Mouse (Mus musculus) thymus, adult 2 months (tissue): ENCODE results near the gene Prkce. TPM values are rescaled to one million over a fixed set of nuclear protein-coding genes. Genes with fewer than 3 reads are reported as not detected.

Source experiments
- DNase-seq: peaks from one replicate; pipeline ENCODE4 v3.0.0; 2021
- H3K27ac ChIP-seq: fragments of 200-500 bp; 2 replicates; pipeline ENCODE4 v1.5.1; 2012; ENCODE audit warnings: low read length, control low read depth; ENCODE audit not compliant: control insufficient read depth, insufficient read depth
- H3K27me3 ChIP-seq: fragments of 200-500 bp; 2 replicates; pipeline ENCODE4 v1.6.1; 2012; ENCODE audit warnings: mild to moderate bottlenecking, low read length, moderate library complexity, mixed read lengths; ENCODE audit not compliant: control insufficient read depth, insufficient read depth
- H3K36me3 ChIP-seq: fragments of 200-500 bp; 2 replicates; pipeline ENCODE4 v1.6.1; 2012; ENCODE audit warnings: mild to moderate bottlenecking, low read length, moderate library complexity; ENCODE audit not compliant: control insufficient read depth, insufficient read depth
- H3K4me1 ChIP-seq: fragments of 200-500 bp; replicated peaks from 2 replicates; pipeline ENCODE4 v1.6.1; 2012; ENCODE audit warnings: low read length; ENCODE audit not compliant: control insufficient read depth, insufficient read depth
- H3K4me3 ChIP-seq: fragments of 200-500 bp; 2 replicates; pipeline ENCODE4 v1.5.1; 2012; ENCODE audit warnings: mild to moderate bottlenecking, low read length, control low read depth, moderate library complexity; ENCODE audit not compliant: control insufficient read depth, insufficient read depth
- CTCF ChIP-seq: fragments of 200-500 bp; IDR thresholded peaks from 2 replicates; pipeline ENCODE4 v1.5.1; 2012; ENCODE audit warnings: mild to moderate bottlenecking, control low read depth, low read length, moderate library complexity, borderline replicate concordance; ENCODE audit not compliant: control insufficient read depth, poor library complexity, insufficient read depth; ENCODE audit errors: extremely low read depth
- POLR2A ChIP-seq: fragments of 200-500 bp; IDR thresholded peaks from 2 replicates; pipeline ENCODE4 v1.6.1; 2012; ENCODE audit warnings: mild to moderate bottlenecking, low read length, control low read depth, moderate library complexity; ENCODE audit not compliant: control insufficient read depth, poor library complexity, insufficient read depth; ENCODE audit errors: extremely low read depth
- WGBS: fragments of 180-500 bp; shearing (Covaris S2); methylation state at CpG from one replicate; pipeline ENCODE4 v1.1.7; 2018; 5-methylcytosine and 5-hydroxymethylcytosine counted together
- polyA plus RNA-seq: library from polyadenylated mRNA; depleted of rRNA; stranded (reverse); fragments of >200 nt; gene quantifications from 2 replicates; pipeline ENCODE4 v1.2.3, GENCODE M21; 2012

The Prkce gene
- polyA plus RNA-seq, 1 experiment, result 1.6 TPM

GRCm38 (mm10) chr17:86248832-86249231 lies 81.2 kb downstream of the Prkce start:
- TF ChIP-seq POLR2A (no peak), CTCF (no peak)
- H3K4me3 ChIP-seq, result no peak overlapping the region
- H3K27ac ChIP-seq, result no peak overlapping the region
- H3K36me3 ChIP-seq, result no peaks in the 10 kb centered on the region
- H3K27me3 ChIP-seq, result no peaks in the 10 kb centered on the region
- DNase-seq, result no peak
- 91% methylated on average over 8 of the region's 8 CpGs for WGBS
- peaks cover 8% of the 10 kb centered on the region for H3K4me1 ChIP-seq

- TF ChIP-seq CTCF (no peak), POLR2A (no peak)
- WGBS, result 50% methylated on average over 21 of the region's 21 CpGs
- H3K27me3 ChIP-seq, result no peaks in the 10 kb centered on the region
- H3K27ac ChIP-seq, result no peak overlapping the region
- H3K4me3 ChIP-seq, result no peak overlapping the region
- DNase-seq, result no peak
- peaks cover 8% of the 10 kb centered on the region for H3K4me1 ChIP-seq
- H3K36me3 ChIP-seq, result no peaks in the 10 kb centered on the region
Measured at GRCm38 (mm10) chr17:86249499-86250405, 82.2 kb downstream of the Prkce start.

GRCm38 (mm10) chr17:86250406-86250905 lies 82.9 kb downstream of the Prkce start:
- 83% methylated on average over 7 of the region's 7 CpGs for WGBS
- H3K4me3 ChIP-seq, result no peak overlapping the region
- TF ChIP-seq CTCF, result no peak
- TF ChIP-seq POLR2A, result no peak

GRCm38 (mm10) chr17:86253884-86254283 lies 86.3 kb downstream of the Prkce start:
- no peaks in the 10 kb centered on the region for H3K36me3 ChIP-seq
- TF ChIP-seq CTCF (no peak), POLR2A (no peak)
- no peaks in the 10 kb centered on the region for H3K27me3 ChIP-seq
- DNase-seq, result no peak
- peaks cover 8% of the 10 kb centered on the region for H3K4me1 ChIP-seq
- WGBS, result 97% methylated on average over 9 of the region's 9 CpGs
- no peak overlapping the region for H3K4me3 ChIP-seq
- H3K27ac ChIP-seq, result no peak overlapping the region

More at GRCm38 (mm10) chr17:86250406-86250905, 82.9 kb downstream of the Prkce start:
- no peak overlapping the region for H3K27ac ChIP-seq
- H3K27me3 ChIP-seq, result no peaks in the 10 kb centered on the region
- H3K4me1 ChIP-seq, result peaks cover 8% of the 10 kb centered on the region
- no peak for DNase-seq
- H3K36me3 ChIP-seq, result no peaks in the 10 kb centered on the region

- H3K4me1 ChIP-seq, result peaks cover 8% of the 10 kb centered on the region
- WGBS, result 98% methylated on average over 8 of the region's 8 CpGs
- TF ChIP-seq POLR2A, result no peak
- no peak for TF ChIP-seq CTCF
- no peak overlapping the region for H3K4me3 ChIP-seq
- H3K27me3 ChIP-seq, result no peaks in the 10 kb centered on the region
- DNase-seq, result no peak
- H3K27ac ChIP-seq, result no peak overlapping the region
- H3K36me3 ChIP-seq, result no peaks in the 10 kb centered on the region
Measured at GRCm38 (mm10) chr17:86254285-86254684, 86.7 kb downstream of the Prkce start.

- WGBS, result 96% methylated on average over 6 of the region's 6 CpGs
- Histone ChIP-seq H3K4me1 (peaks cover 2% of the 10 kb centered on the region), H3K27ac (no peak overlapping the region), H3K4me3 (no peak overlapping the region), H3K36me3 (no peaks in the 10 kb centered on the region), H3K27me3 (no peaks in the 10 kb centered on the region)
- TF ChIP-seq CTCF (no peak), POLR2A (no peak)
- DNase-seq, result no peak
Measured at GRCm38 (mm10) chr17:86254978-86255377, 87.4 kb downstream of the Prkce start.

- H3K27ac ChIP-seq, result no peak overlapping the region
- no peaks in the 10 kb centered on the region for H3K36me3 ChIP-seq
- WGBS, result 81% methylated on average over 10 of the region's 10 CpGs
- H3K4me1 ChIP-seq, result no peaks in the 10 kb centered on the region
- H3K4me3 ChIP-seq, result no peak overlapping the region
- TF ChIP-seq POLR2A (no peak), CTCF (no peak)
- no peak for DNase-seq
- H3K27me3 ChIP-seq, result no peaks in the 10 kb centered on the region
Measured at GRCm38 (mm10) chr17:86256730-86257131, 89.1 kb downstream of the Prkce start.
